Mouse (Mus musculus) adrenal gland, adult 18-20 months (tissue): ENCODE results near the gene Nupr1. TPM values are rescaled to one million over a fixed set of nuclear protein-coding genes. Genes with fewer than 3 reads are reported as not detected.
A peak's percentile ranks its signal among the peaks of the same experiment; 100 is the strongest.

Experiments used
- DNase-seq, 2 experiments: peaks; one replicate each; pipeline ENCODE4 v3.0.0; 2021 to 2022; ENCODE audit warnings: low spot score in 2 of 2
- long read RNA-seq, 2 experiments: library from polyadenylated mRNA; stranded (forward); transcript quantifications; one replicate each; pipeline ENCODE4 v2.0.0; 2021
- total RNA-seq, 2 experiments: library from RNA; stranded (reverse); gene quantifications; 1 replicate in 1 of 2; 2 replicates in 1 of 2; pipeline ENCODE4 v1.2.3; 2021

The Nupr1 gene
- 10 to 100 TPM; 13.6 to 26.7 TPM for total RNA-seq
- long read RNA-seq, experiment 1, transcript Nupr1-201 (3 exons, 829 nt), result major isoform, 6 of 8 reads
- long read RNA-seq, experiment 1, partial matches to known transcripts, result 0 of 8 reads
- long read RNA-seq, experiment 1, other reads (novel, unspliced or antisense), result 2 of 8 reads
- long read RNA-seq, experiment 2, transcript Nupr1-201 (3 exons, 829 nt), result major isoform, 19 of 21 reads
- long read RNA-seq, experiment 2, partial matches to known transcripts, result 1 of 21 reads
- long read RNA-seq, experiment 2, other reads (novel, unspliced or antisense), result 0 of 21 reads

- no peak for DNase-seq
Observed at GRCm38 (mm10) chr7:126630824-126631518, at the start of gene Nupr1. Gene Nupr1, minus strand, starts transcription at chr7:126630861.

- DNase-seq, result no peak
Observed at GRCm38 (mm10) chr7:126679683-126680082, 49.0 kb upstream of the Nupr1 start.

- no peak for DNase-seq
Observed at GRCm38 (mm10) chr7:126678545-126679341, 48.1 kb upstream of the Nupr1 start.

- no peak for DNase-seq
Observed at GRCm38 (mm10) chr7:126676631-126677220, 46.1 kb upstream of the Nupr1 start.

GRCm38 (mm10) chr7:126676207-126676606, 45.5 kb upstream of the Nupr1 start, which contains the start of gene Sult1a1:
Gene Sult1a1, minus strand, starts transcription at chr7:126676432.
- no peak for DNase-seq

- DNase-seq, result no peak
Observed at GRCm38 (mm10) chr7:126675104-126675503, 44.4 kb upstream of the Nupr1 start.

GRCm38 (mm10) chr7:126672111-126672510, 41.5 kb upstream of the Nupr1 start:
- no peak for DNase-seq

GRCm38 (mm10) chr7:126670152-126670551, 39.5 kb upstream of the Nupr1 start:
- no peak for DNase-seq

- DNase-seq, result no peak
Observed at GRCm38 (mm10) chr7:126668452-126668851, 37.8 kb upstream of the Nupr1 start.

GRCm38 (mm10) chr7:126667495-126668090, 36.9 kb upstream of the Nupr1 start:
- DNase-seq, result no peak

- no peak for DNase-seq
Observed at GRCm38 (mm10) chr7:126665269-126665668, 34.6 kb upstream of the Nupr1 start.

- no peak for DNase-seq
Observed at GRCm38 (mm10) chr7:126663646-126664045, 33.0 kb upstream of the Nupr1 start.

GRCm38 (mm10) chr7:126659771-126660170, 29.1 kb upstream of the Nupr1 start:
- DNase-seq, result no peak

GRCm38 (mm10) chr7:126657522-126657921, 26.9 kb upstream of the Nupr1 start:
- no peak for DNase-seq

- no peak for DNase-seq
Observed at GRCm38 (mm10) chr7:126655695-126656094, 25.0 kb upstream of the Nupr1 start.

- no peak for DNase-seq
Observed at GRCm38 (mm10) chr7:126653991-126654390, 23.3 kb upstream of the Nupr1 start.

GRCm38 (mm10) chr7:126650852-126651251, 20.2 kb upstream of the Nupr1 start:
- DNase-seq, result no peak

- peak; percentile 96 for DNase-seq
Observed at GRCm38 (mm10) chr7:126649231-126650051, 18.8 kb upstream of the Nupr1 start, which contains the start of gene Sgf29. Gene Sgf29, plus strand, starts transcription at chr7:126649309.

GRCm38 (mm10) chr7:126648486-126648885, 17.8 kb upstream of the Nupr1 start:
- no peak for DNase-seq

GRCm38 (mm10) chr7:126645708-126646107, 15.0 kb upstream of the Nupr1 start:
- no peak for DNase-seq
